Mouse (Mus musculus) liver, embryonic 14.5 days (tissue): ENCODE data around the gene Bmpr1b. TPM values are rescaled to one million over a fixed set of nuclear protein-coding genes. Genes with fewer than 3 reads are reported as not detected.

Experiments
- ATAC-seq: fragments of 200-750 bp; cut with Nextera tagmentation; 2 replicates; pipeline ENCODE4 v1.8.0; 2017; ENCODE audit warnings: moderate number of reproducible peaks, mild to moderate bottlenecking, moderate library complexity; ENCODE audit not compliant: insufficient read depth
- DNase-seq, 3 experiments: peaks; one replicate each; pipeline ENCODE4 v3.0.0-alpha.2; 2012 to 2013; ENCODE audit warnings: low read depth in 3 of 3, low spot score in 3 of 3
- H3K27ac ChIP-seq: fragments of 300-500 bp; sonication (generic); 2 replicates; pipeline ENCODE4 v1.5.1; 2014; ENCODE audit warnings: moderate library complexity, mild to moderate bottlenecking, control low read depth, inconsistent platforms
- H3K27me3 ChIP-seq: fragments of 300-500 bp; sonication (generic); 2 replicates; pipeline ENCODE4 v1.6.1; 2014; ENCODE audit warnings: mild to moderate bottlenecking, low read length, moderate library complexity; ENCODE audit not compliant: control insufficient read depth, insufficient read depth
- H3K36me3 ChIP-seq: fragments of 300-500 bp; sonication (generic); replicated peaks from 2 replicates; pipeline ENCODE4 v1.6.1; 2014; ENCODE audit warnings: low read depth; ENCODE audit not compliant: control insufficient read depth, insufficient read depth
- H3K4me1 ChIP-seq, 2 experiments: fragments of 200-500 bp in 1 of 2; fragments of 300-500 bp in 1 of 2; sonication (generic) in 1 of 2; replicated peaks; 2 replicates each; pipeline ENCODE4 v1.6.1; 2012 to 2014; ENCODE audit warnings: antibody characterized with exemption in 1 of 2, inconsistent platforms in 1 of 2, low read length in 1 of 2; ENCODE audit not compliant: control insufficient read depth in 2 of 2, insufficient read depth in 2 of 2
- H3K4me2 ChIP-seq: fragments of 300-500 bp; sonication (generic); 2 replicates; pipeline ENCODE4 v1.6.1; 2014; ENCODE audit warnings: low read depth, mild to moderate bottlenecking, control low read depth, moderate library complexity
- H3K4me3 ChIP-seq, 2 experiments: fragments of 200-500 bp in 1 of 2; fragments of 300-500 bp in 1 of 2; sonication (generic) in 1 of 2; 2 replicates each; pipeline ENCODE4 v1.5.1; 2012 to 2014; ENCODE audit warnings: low read depth in 2 of 2, low read length in 2 of 2, mild to moderate bottlenecking in 2 of 2, control low read depth in 1 of 2, inconsistent platforms in 1 of 2, moderate library complexity in 1 of 2; ENCODE audit not compliant: insufficient read depth in 1 of 2
- H3K9ac ChIP-seq: fragments of 300-500 bp; sonication (generic); replicated peaks from 2 replicates; pipeline ENCODE4 v1.6.1; 2014; ENCODE audit warnings: mild to moderate bottlenecking, control low read depth, moderate library complexity
- H3K9me3 ChIP-seq: fragments of 300-500 bp; sonication (generic); 2 replicates; pipeline ENCODE4 v1.6.1; 2016; ENCODE audit warnings: low read length, mixed read lengths; ENCODE audit not compliant: control insufficient read depth
- CTCF ChIP-seq: IDR thresholded peaks from 2 replicates; pipeline ENCODE4 v1.5.1; 2016; ENCODE audit warnings: antibody characterized with exemption, low read depth, control low read depth
- EP300 ChIP-seq: IDR thresholded peaks from 2 replicates; pipeline ENCODE4 v1.6.1; 2016; ENCODE audit warnings: antibody characterized with exemption, low read depth
- WGBS: fragments of 180-500 bp; shearing (Covaris S2); extraction: QIAGEN DNeasy Blood & Tissue Kit; methylation state at CpG from one replicate; pipeline ENCODE4 v1.1.7; 2014; ENCODE audit not compliant: insufficient replicate concordance; 5-methylcytosine and 5-hydroxymethylcytosine counted together
- polyA plus RNA-seq, 2 experiments: library from polyadenylated mRNA; depleted of rRNA in 1 of 2; stranded (reverse) in 1 of 2; unstranded in 1 of 2; fragments of >200 nt; fragmentation: Nextera tagmentation in 1 of 2; extraction: Ambion mirVana in 1 of 2; gene quantifications; 2 replicates each; pipeline versions ENCODE4 v1.2.1 to v1.2.3; 2012 to 2014

Bmpr1b gene
- polyA plus RNA-seq, 2 experiments = 0.03 to 0.05 TPM

DNA sequence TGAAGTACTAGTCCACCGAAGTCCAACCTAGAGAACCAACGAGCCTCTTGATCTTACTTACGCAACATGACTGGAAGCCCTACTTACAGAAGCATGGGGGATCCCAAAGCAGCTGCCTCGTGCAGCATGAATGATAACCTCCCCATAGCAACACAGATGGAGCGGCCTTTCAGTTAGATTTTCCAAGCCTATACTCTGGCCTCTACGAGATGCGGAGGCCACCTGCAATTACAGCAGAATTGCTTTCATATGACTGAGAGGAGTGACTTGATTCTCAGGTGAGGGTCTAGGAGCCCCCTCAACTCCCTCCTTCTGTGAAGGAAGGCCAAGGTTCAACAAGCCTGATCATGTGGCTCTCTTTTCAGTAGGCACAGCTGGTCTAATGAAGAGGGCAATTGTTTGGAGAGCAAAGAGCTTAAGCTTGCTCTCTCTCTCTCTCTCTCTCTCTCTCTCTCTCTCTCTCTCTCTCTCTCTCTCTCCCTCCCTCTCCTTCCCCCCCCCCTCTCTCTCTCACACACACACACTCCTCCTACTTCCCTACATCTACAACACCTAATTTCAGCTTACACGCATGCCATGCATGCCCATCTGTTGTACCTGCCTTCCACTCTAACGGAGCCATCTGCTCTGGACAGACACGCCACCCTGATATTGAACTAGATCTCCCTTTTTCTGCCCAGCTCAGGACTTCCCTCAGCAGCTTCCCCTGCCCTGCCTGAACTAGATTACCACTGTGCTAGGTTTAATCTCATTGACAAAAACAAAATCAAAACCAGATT lies 65.0 kb downstream of the Bmpr1b start:
- no peak for TF ChIP-seq EP300
- no peak for TF ChIP-seq CTCF
- Histone ChIP-seq H3K36me3 (no peaks in the 10 kb centered on the region), H3K9me3 (no peaks in the 10 kb centered on the region), H3K9ac (no peak overlapping the region), H3K4me3 (no peak overlapping the region), H3K4me1 (no peaks in the 10 kb centered on the region), H3K27ac (no peak overlapping the region), H3K27me3 (no peaks in the 10 kb centered on the region), H3K4me2 (no peak overlapping the region)
- ATAC-seq = no peak
- no peak for DNase-seq
- WGBS = 70% methylated on average over 10 of the region's 10 CpGs

DNA sequence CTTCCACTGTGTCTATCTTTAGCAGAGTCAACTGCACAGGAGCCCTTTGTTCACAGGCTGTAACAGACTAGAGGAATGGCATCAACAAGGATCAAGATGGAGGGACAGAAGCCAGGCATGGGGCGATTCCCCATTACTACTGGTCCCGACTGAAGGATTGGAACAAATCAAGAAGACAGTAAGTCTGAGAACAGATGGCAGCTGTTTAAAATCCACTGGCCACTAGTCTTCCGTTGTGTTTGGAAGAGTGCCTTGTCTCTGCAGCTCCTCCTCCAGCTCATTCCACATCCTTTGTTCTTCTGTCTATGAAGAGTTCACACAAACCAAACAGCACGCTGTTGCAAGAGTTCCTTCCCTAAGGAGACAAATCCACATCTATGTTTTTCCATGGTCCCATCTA lies 65.6 kb downstream of the Bmpr1b start:
- H3K27ac ChIP-seq = no peak overlapping the region
- 67% methylated on average over 4 of the region's 4 CpGs for WGBS

DNA sequence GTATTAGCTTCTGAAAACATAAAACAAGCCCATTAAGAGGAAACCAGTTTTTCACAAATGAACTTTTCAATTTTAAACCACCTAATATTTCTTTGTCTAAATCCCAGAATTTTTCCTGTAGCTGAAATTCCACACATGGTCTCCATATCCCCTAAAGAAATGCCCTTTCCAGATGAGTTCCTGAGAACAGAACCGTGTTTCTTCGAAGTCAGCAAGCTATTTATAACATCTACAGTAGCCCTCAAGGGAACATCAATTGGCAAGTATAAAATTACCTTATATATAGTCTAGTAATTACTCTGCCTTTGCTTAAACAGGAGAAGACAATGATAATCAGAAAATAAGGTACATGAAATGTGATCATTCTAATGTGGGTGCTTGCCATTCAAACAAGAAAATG lies 70.1 kb downstream of the Bmpr1b start:
- Histone ChIP-seq H3K27me3 (no peaks in the 10 kb centered on the region), H3K4me1 (no peaks in the 10 kb centered on the region), H3K36me3 (no peaks in the 10 kb centered on the region), H3K4me2 (no peak overlapping the region), H3K27ac (no peak overlapping the region), H3K4me3 (no peak overlapping the region), H3K9me3 (no peaks in the 10 kb centered on the region), H3K9ac (no peak overlapping the region)
- DNase-seq (no peak), ATAC-seq (no peak)
- 56% methylated on average over 2 of the region's 2 CpGs for WGBS
- TF ChIP-seq CTCF (no peak), EP300 (no peak)

More for the DNA sequence above, 65.6 kb downstream of the Bmpr1b start:
- no peak for TF ChIP-seq CTCF
- no peak for TF ChIP-seq EP300
- Histone ChIP-seq H3K36me3 (no peaks in the 10 kb centered on the region), H3K4me3 (no peak overlapping the region), H3K9ac (no peak overlapping the region), H3K4me2 (no peak overlapping the region), H3K9me3 (no peaks in the 10 kb centered on the region), H3K4me1 (no peaks in the 10 kb centered on the region), H3K27me3 (no peaks in the 10 kb centered on the region)
- ATAC-seq (no peak), DNase-seq (no peak)

DNA sequence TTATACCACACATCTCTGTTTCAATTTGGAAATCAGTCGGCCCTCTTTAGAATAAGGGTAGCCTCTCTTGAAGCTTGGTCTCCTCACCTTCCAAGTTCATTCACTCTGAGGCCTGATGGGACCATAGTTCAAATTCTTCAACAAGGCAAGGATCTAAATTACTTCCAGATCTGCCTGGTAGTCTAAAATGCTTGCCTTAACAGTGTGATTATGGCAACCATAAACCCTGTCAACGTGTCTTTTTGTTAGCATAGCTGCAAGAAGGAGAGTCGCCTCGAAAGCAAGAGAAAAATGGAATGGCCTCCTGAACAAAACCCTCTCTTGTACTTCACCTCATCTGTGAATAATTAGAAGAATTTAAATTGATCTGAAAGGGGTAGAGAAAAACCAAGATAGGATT lies 75.2 kb downstream of the Bmpr1b start:
- Histone ChIP-seq H3K4me1 (no peaks in the 10 kb centered on the region), H3K36me3 (no peaks in the 10 kb centered on the region), H3K9me3 (no peaks in the 10 kb centered on the region), H3K4me3 (no peak overlapping the region), H3K4me2 (no peak overlapping the region), H3K27me3 (no peaks in the 10 kb centered on the region), H3K9ac (no peak overlapping the region), H3K27ac (no peak overlapping the region)
- WGBS = 65% methylated on average over 4 of the region's 4 CpGs
- TF ChIP-seq EP300 (no peak), CTCF (no peak)
- DNase-seq (no peak), ATAC-seq (no peak)

DNA sequence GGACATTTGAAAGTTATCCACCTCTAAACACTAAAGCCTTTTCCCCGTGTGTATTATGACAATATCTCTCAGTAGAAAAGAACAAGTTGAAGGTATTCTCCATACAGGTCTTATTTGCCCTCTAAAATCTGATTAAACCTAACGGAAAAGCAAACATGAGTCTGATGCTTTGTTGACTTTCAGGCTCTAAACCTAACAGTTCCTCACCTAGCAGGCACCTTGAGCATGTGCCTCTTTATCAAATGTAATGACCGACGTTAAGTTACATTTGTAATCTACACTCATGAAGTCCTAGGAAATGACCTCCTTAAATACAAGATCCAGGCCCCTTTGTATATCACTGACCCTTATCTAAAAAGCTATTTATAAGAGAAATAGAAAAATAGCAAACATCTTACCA lies 79.5 kb downstream of the Bmpr1b start:
- H3K4me2 ChIP-seq = no peak overlapping the region
- H3K27me3 ChIP-seq = no peaks in the 10 kb centered on the region
- no peak for TF ChIP-seq CTCF
- TF ChIP-seq EP300 = no peak
- no peaks in the 10 kb centered on the region for H3K4me1 ChIP-seq
- 60% methylated on average over 4 of the region's 4 CpGs for WGBS
- ATAC-seq (no peak), DNase-seq (no peak)
- no peaks in the 10 kb centered on the region for H3K9me3 ChIP-seq
- H3K36me3 ChIP-seq = no peaks in the 10 kb centered on the region
- H3K9ac ChIP-seq = no peak overlapping the region
- no peak overlapping the region for H3K4me3 ChIP-seq
- no peak overlapping the region for H3K27ac ChIP-seq
